Mouse (Mus musculus): Measurements from ENCODE around the gene Adgrf3.
"Not testable (repeated sequence)": the region's sequence is repeated elsewhere in the genome, so short reads cannot be mapped to it uniquely, and the experiment has no call there.

Gene Adgrf3

GRCm38 (mm10) chr5:30205493-30205892 is at the start of gene Adgrf3:
Adgrf3 (minus strand) TSS chr5:30205722.
- DNase-seq (ENCODE audit: low spot score): no peak

- DNase-seq (ENCODE audit: low spot score): peak; percentile 4
Observed at GRCm38 (mm10) chr5:30247666-30248065, 42.1 kb upstream of the Adgrf3 start.

GRCm38 (mm10) chr5:30245861-30246416 is 40.4 kb upstream of the Adgrf3 start:
- DNase-seq (ENCODE audit: low spot score): no peak

GRCm38 (mm10) chr5:30243741-30244140 is 38.2 kb upstream of the Adgrf3 start:
- peak; percentile 4 for DNase-seq (ENCODE audit: low spot score)

- no peak for DNase-seq (ENCODE audit: low spot score)
Observed at GRCm38 (mm10) chr5:30242410-30242809, 36.9 kb upstream of the Adgrf3 start.

GRCm38 (mm10) chr5:30240552-30240951 is 35.0 kb upstream of the Adgrf3 start:
- peak; percentile 9 for DNase-seq (ENCODE audit: low spot score)

- DNase-seq (ENCODE audit: low spot score): no peak
Observed at GRCm38 (mm10) chr5:30238533-30238932, 33.0 kb upstream of the Adgrf3 start.

GRCm38 (mm10) chr5:30235641-30236126 is 30.2 kb upstream of the Adgrf3 start:
- DNase-seq (ENCODE audit: low spot score): no peak

- DNase-seq (ENCODE audit: low spot score): no peak
Observed at GRCm38 (mm10) chr5:30233979-30234378, 28.5 kb upstream of the Adgrf3 start.

- DNase-seq (ENCODE audit: low spot score): peak; percentile 24
Observed at GRCm38 (mm10) chr5:30233042-30233441, 27.5 kb upstream of the Adgrf3 start.

- DNase-seq (ENCODE audit: low spot score): peak; percentile 99
Observed at GRCm38 (mm10) chr5:30232271-30232971, 26.9 kb upstream of the Adgrf3 start, which contains the start of gene Selenoi. Selenoi (plus strand) TSS chr5:30232581.

GRCm38 (mm10) chr5:30231891-30232270 is 26.4 kb upstream of the Adgrf3 start:
- DNase-seq (ENCODE audit: low spot score): no peak

- DNase-seq (ENCODE audit: low spot score): peak; percentile 49
Observed at GRCm38 (mm10) chr5:30230901-30231300, 25.4 kb upstream of the Adgrf3 start.

GRCm38 (mm10) chr5:30222681-30223080 is 17.2 kb upstream of the Adgrf3 start:
- DNase-seq (ENCODE audit: low spot score): no peak

- DNase-seq (ENCODE audit: low spot score): no peak
Observed at GRCm38 (mm10) chr5:30220666-30221065, 15.1 kb upstream of the Adgrf3 start.

- DNase-seq (ENCODE audit: low spot score): no peak
Observed at GRCm38 (mm10) chr5:30219715-30220114, 14.2 kb upstream of the Adgrf3 start.

- DNase-seq (ENCODE audit: low spot score): no peak
Observed at GRCm38 (mm10) chr5:30215970-30216369, 10.4 kb upstream of the Adgrf3 start.

GRCm38 (mm10) chr5:30214889-30215288 is 9.4 kb upstream of the Adgrf3 start:
- peak; percentile 50 for DNase-seq (ENCODE audit: low spot score)

- DNase-seq (ENCODE audit: low spot score): not testable (repeated sequence)
Observed at GRCm38 (mm10) chr5:30210758-30211157, 5.2 kb upstream of the Adgrf3 start.

- DNase-seq (ENCODE audit: low spot score): peak; percentile 20
Observed at GRCm38 (mm10) chr5:30207276-30207675, 1.8 kb upstream of the Adgrf3 start.

GRCm38 (mm10) chr5:30205034-30205433 is 488 bp downstream of the Adgrf3 start:
- DNase-seq (ENCODE audit: low spot score): no peak

GRCm38 (mm10) chr5:30204441-30204840 is 1.1 kb downstream of the Adgrf3 start:
- no peak for DNase-seq (ENCODE audit: low spot score)

- no peak for DNase-seq (ENCODE audit: low spot score)
Observed at GRCm38 (mm10) chr5:30203216-30203885, 2.2 kb downstream of the Adgrf3 start.

All from T-cell, adult 2 months (primary cell).